Mouse (Mus musculus) c-Kit-positive CD71-negative TER-119-negative erythroid progenitor cells, embryonic 14.5 days (primary cell): ENCODE results near the gene Smarce1.

Source experiments
- DNase-seq: peaks from one replicate; pipeline ENCODE4 v3.0.0-alpha.2; 2013; ENCODE audit warnings: low read depth

The Smarce1 gene

DNA sequence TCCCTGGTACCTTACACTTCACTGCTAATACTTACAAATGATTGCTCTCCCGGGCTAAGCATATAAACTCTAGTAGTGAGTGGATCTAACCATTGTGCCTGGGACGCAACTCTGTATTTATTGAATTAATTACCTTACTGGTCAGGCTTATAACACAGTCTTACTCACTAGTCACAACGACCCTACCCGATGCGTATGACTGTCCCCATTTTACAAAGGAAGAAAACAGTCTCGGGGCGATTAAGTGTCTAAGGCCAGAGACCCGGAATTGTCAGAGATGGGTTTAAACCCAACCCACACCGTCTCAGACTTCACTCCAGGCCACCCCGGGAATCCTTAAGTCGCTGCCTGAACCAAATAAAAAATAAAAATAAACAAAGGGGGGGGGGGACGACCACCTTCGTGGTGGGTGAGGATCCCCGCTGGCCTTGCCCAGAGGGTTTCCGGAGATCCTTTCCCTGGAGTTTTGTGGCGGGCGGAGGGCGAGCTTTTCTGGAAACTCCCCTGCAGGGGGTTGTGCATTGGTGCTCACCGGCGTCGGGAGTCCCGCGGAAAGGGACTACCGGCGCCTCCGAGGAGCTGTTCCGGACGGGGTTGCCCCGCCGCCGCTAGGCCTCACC is 1.1 kb downstream of the Smarce1 start:
- no peak for DNase-seq

DNA sequence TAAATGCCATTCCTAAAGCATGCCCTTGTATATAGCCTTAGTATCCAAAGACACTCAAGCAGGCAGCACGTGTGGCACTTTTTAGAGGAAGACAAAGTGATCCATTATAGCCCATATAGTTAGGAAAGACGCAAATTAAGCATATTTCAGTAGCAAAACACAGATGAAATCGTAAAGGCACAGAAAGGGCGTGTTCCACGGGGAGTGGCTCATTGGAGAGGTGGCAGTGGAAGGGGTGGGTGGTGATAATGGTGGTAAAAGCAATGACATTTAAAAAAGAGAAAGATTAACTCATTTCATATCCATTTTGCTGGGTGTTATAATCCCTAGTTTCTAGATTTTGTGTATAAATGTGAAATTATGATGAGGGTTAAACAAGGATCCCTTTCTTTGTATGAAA is 4.5 kb downstream of the Smarce1 start:
- no peak for DNase-seq

- DNase-seq: no peak
Observed at GRCm38 (mm10) chr11:99223310-99223709, 7.5 kb downstream of the Smarce1 start.

GRCm38 (mm10) chr11:99221811-99222210 is 9.0 kb downstream of the Smarce1 start:
- DNase-seq: no peak

GRCm38 (mm10) chr11:99217248-99217986 is 13.4 kb downstream of the Smarce1 start:
- DNase-seq: no peak

- DNase-seq: no peak
Observed at GRCm38 (mm10) chr11:99216181-99216580, 14.6 kb downstream of the Smarce1 start.

GRCm38 (mm10) chr11:99212693-99213092 is 18.1 kb downstream of the Smarce1 start:
- no peak for DNase-seq

DNA sequence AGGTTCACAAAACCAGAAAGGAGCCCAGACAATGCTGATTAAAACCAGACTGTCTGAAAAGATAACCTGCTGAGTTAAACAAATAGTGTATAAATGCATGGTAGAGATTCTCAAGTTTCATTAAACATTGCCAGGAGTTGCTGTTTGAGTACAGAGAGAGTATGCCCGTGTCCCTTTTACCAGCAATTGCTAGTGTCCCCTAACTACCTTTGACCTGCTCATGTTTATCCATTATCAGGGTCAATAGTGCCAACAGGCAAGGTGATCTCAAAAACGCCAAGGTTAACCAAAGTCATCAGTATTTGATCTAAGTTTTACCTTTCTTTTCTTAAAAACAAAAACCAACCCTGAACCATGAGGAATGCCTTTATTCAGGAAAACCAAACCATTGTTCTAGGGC is 18.9 kb downstream of the Smarce1 start:
- no peak for DNase-seq

- no peak for DNase-seq
Observed at GRCm38 (mm10) chr11:99208105-99208669, 22.6 kb downstream of the Smarce1 start.

DNA sequence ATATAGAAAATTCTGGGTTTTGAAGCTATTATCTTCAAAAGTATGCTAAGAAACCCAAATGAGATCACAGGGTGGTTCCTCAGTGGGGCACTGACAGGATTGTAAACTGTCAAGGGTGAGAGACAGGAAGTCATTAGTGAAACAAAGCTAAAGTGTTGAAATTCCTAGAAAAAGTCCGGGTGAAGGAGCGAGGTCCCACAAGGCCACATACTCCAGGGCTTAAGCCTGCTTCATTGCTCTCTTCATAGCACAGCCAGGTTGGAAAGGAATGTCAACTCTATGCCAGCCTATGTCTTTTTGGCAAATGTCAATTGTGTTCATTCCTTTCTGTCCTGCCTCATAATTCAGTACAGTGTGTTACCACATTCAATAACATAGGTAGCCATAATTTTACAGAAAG is 23.4 kb downstream of the Smarce1 start:
- DNase-seq: no peak

- DNase-seq: no peak
Observed at GRCm38 (mm10) chr11:99206954-99207353, 23.9 kb downstream of the Smarce1 start.

- no peak for DNase-seq
Observed at GRCm38 (mm10) chr11:99189154-99189582, 41.6 kb downstream of the Smarce1 start.

DNA sequence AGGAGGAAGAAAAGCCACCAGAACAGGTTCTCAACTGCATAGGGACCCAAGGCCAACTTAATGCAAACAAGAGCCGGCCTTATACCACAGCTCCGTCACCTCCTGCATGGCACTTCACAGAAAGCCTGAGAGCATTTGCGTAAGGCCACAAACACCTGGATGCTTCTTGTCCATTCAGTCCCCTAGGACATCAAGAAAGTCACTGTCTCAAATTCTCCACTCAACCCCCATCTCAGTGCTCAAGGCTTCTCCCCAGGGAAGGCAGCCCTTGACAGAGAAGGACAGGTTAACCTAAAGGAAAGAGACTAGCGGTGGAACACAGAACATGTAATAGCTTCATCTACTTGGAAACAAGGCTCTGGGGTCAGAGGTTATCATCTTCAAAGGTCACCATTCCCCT is 43.5 kb downstream of the Smarce1 start:
- no peak for DNase-seq

GRCm38 (mm10) chr11:99186836-99187235 is 44.0 kb downstream of the Smarce1 start:
- DNase-seq: no peak

DNA sequence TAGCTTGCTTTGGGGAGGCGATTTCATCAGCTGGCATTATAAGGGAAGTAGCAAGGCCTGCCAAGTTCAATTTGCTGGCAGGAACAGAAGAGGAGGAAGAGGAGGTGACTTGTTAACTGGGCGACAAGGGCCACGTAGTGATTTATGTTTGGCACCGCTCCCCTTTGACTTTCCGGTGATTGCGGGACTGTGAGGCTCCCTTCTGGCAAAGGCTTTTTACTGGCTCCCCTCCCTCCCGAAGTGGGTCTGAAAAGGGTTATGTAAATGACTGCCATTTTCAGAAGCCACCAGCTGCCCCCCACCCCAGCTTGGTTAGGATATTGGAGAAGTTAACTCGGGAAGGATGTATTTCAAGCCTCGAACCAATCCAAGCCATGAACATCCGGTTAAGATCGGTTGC is 48.2 kb downstream of the Smarce1 start:
- DNase-seq: no peak

DNA sequence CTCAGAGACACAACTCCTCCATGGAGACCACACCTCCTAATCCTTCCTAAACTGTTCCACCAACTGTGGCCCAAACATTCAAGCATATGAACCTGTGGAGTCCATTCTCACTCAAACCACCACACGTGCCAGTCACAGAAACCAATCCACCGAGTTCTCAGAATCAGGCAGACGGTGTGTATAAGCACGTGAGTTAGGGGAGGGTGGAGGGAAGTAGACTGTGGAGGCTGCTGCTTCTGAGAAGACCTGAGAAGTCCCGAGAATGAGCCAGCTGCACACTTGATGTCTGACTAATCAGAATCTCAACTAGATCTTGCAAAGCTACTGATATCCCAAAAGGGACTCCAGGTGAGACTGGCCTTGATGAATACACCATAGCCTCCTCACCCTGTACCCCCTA is 50.7 kb downstream of the Smarce1 start:
- DNase-seq: no peak

- DNase-seq: no peak
Observed at GRCm38 (mm10) chr11:99177925-99178198, 53.0 kb downstream of the Smarce1 start.

- DNase-seq: no peak
Observed at GRCm38 (mm10) chr11:99177054-99177924, 53.5 kb downstream of the Smarce1 start.

DNA sequence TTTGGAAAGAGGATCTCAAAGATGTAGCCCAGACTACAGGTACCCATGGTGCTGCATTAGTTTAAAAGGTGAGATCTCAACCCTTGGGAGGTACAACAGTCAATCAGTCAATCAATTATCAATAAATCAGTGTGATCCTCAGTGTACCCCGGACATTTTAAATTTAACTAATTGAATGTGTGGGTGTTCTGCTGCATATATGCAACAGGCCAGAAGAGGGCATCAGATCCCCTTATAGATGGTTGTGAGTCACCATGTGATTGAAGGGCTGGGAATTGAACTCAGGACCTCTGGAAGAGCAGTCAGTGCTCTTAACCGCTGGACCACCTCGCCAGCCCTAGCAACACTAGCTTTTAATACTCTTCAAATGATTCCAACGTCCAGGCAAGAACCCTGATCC is 58.8 kb downstream of the Smarce1 start:
- DNase-seq: no peak

GRCm38 (mm10) chr11:99171442-99171841 is 59.4 kb downstream of the Smarce1 start:
- DNase-seq: no peak

GRCm38 (mm10) chr11:99170547-99171267 is 60.1 kb downstream of the Smarce1 start:
- DNase-seq: no peak

DNA sequence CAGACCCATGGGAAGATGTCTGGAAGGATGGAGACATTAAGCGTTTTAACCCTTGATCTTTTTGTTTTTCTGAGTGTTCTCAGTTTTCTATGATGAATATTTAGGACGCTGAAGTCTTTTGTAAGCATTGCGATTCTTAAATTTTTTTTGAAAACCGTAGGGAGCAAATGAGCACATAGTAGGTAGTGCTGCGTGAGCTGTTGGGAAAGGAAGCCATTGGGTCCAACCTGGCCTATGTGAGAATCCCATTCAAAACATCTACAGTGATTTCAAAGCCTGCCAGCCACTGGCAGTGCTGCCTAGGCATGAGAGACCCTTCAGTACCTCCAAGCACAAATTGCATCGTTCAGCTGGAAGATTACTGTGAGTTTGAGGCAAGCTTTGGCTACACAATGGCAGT is 60.8 kb downstream of the Smarce1 start:
- no peak for DNase-seq
